Mouse (Mus musculus): ENCODE measurements around the gene Acot3. TPM values are rescaled to one million over a fixed set of nuclear protein-coding genes. Genes with fewer than 3 reads are reported as not detected.
"Not testable (repeated sequence)": the region's sequence is repeated elsewhere in the genome, so short reads cannot be mapped to it uniquely, and the experiment has no call there.

Gene Acot3
- total and polyA plus RNA-seq, 2 experiments from 2014 or later = 0.31 to 2.1 TPM

- ATAC-seq (ENCODE audit: insufficient read depth, low read depth) = no peak
- no peak overlapping the region for H3K4me3 ChIP-seq (ENCODE audit: low read depth, low read length)
- H3K9ac ChIP-seq (replicated peaks; ENCODE audit: low read depth, low read length) = no peak overlapping the region
- H3K4me2 ChIP-seq (ENCODE audit: low read depth, low read length) = no peak overlapping the region
- peaks cover 6% of the 10 kb centered on the region; the same call in 1 of the 2 replicates for H3K4me1 ChIP-seq (ENCODE audit: control insufficient read depth, insufficient read depth)
- 87% methylated on average over 9 of the region's 9 CpGs for whole genome bisulfite sequencing
- no peaks in the 10 kb centered on the region for H3K9me3 ChIP-seq (replicated peaks; ENCODE audit: control insufficient read depth, low read length)
- TF ChIP-seq CTCF (IDR thresholded peaks at IDR 0.05; ENCODE audit: low read depth) (no peak), EP300 (IDR thresholded peaks at IDR 0.05; ENCODE audit: low read depth) (no peak)
- no peaks in the 10 kb centered on the region for H3K36me3 ChIP-seq (replicated peaks; ENCODE audit: control insufficient read depth, insufficient read depth, low read length)
- DNase-seq (ENCODE audit: low spot score) = no peak
- no peaks in the 10 kb centered on the region for H3K27me3 ChIP-seq (ENCODE audit: control insufficient read depth, insufficient read depth, low read length)
- no peak overlapping the region for H3K27ac ChIP-seq (ENCODE audit: low read depth)
These were observed 28.7 kb upstream of the Acot3 start for GRCm38 (mm10) chr12:84023052-84023745.

GRCm38 (mm10) chr12:84025888-84026287 lies 26.1 kb upstream of the Acot3 start:
- 75% methylated on average over 7 of the region's 7 CpGs for WGBS
- DNase-seq (ENCODE audit: low spot score) (no peak), ATAC-seq (ENCODE audit: insufficient read depth, low read depth) (no peak)
- no peak overlapping the region for H3K9ac ChIP-seq (replicated peaks; ENCODE audit: low read depth, low read length)
- H3K27ac ChIP-seq (ENCODE audit: low read depth) = no peak overlapping the region
- H3K4me3 ChIP-seq (ENCODE audit: low read depth, low read length) = no peak overlapping the region
- no peak overlapping the region for H3K4me2 ChIP-seq (ENCODE audit: low read depth, low read length)
- no peaks in the 10 kb centered on the region for H3K27me3 ChIP-seq (ENCODE audit: control insufficient read depth, insufficient read depth, low read length)
- no peaks in the 10 kb centered on the region for H3K4me1 ChIP-seq (ENCODE audit: control insufficient read depth, insufficient read depth)
- no peaks in the 10 kb centered on the region for H3K36me3 ChIP-seq (replicated peaks; ENCODE audit: control insufficient read depth, insufficient read depth, low read length)
- no peaks in the 10 kb centered on the region for H3K9me3 ChIP-seq (replicated peaks; ENCODE audit: control insufficient read depth, low read length)
- TF ChIP-seq EP300 (IDR thresholded peaks at IDR 0.05; ENCODE audit: low read depth) (no peak), CTCF (IDR thresholded peaks at IDR 0.05; ENCODE audit: low read depth) (no peak)

- H3K9me3 ChIP-seq (replicated peaks; ENCODE audit: control insufficient read depth, low read length); H3K27ac ChIP-seq (ENCODE audit: low read depth); DNase-seq (ENCODE audit: low spot score); H3K27me3 ChIP-seq (ENCODE audit: control insufficient read depth, insufficient read depth, low read length); H3K4me1 ChIP-seq (ENCODE audit: control insufficient read depth, insufficient read depth); H3K9ac ChIP-seq (replicated peaks; ENCODE audit: low read depth, low read length); H3K36me3 ChIP-seq (replicated peaks; ENCODE audit: control insufficient read depth, insufficient read depth, low read length); ATAC-seq (ENCODE audit: insufficient read depth, low read depth); H3K4me3 ChIP-seq (ENCODE audit: low read depth, low read length); H3K4me2 ChIP-seq (ENCODE audit: low read depth, low read length): not testable (repeated sequence)
- WGBS = 69% methylated on average over 3 of the region's 3 CpGs
These were observed 23.6 kb upstream of the Acot3 start for GRCm38 (mm10) chr12:84028328-84028727.

GRCm38 (mm10) chr12:84029043-84029442 lies 22.9 kb upstream of the Acot3 start:
- H3K4me2 ChIP-seq (ENCODE audit: low read depth, low read length); H3K36me3 ChIP-seq (replicated peaks; ENCODE audit: control insufficient read depth, insufficient read depth, low read length); H3K27me3 ChIP-seq (ENCODE audit: control insufficient read depth, insufficient read depth, low read length); H3K4me3 ChIP-seq (ENCODE audit: low read depth, low read length); DNase-seq (ENCODE audit: low spot score); ATAC-seq (ENCODE audit: insufficient read depth, low read depth); H3K27ac ChIP-seq (ENCODE audit: low read depth); H3K4me1 ChIP-seq (ENCODE audit: control insufficient read depth, insufficient read depth); H3K9me3 ChIP-seq (replicated peaks; ENCODE audit: control insufficient read depth, low read length); H3K9ac ChIP-seq (replicated peaks; ENCODE audit: low read depth, low read length): not testable (repeated sequence)
- 95% methylated on average over 1 of the region's 1 CpGs for WGBS

GRCm38 (mm10) chr12:84030659-84031332 lies 21.1 kb upstream of the Acot3 start:
- H3K27me3 ChIP-seq (ENCODE audit: control insufficient read depth, insufficient read depth, low read length) = no peaks in the 10 kb centered on the region
- no peaks in the 10 kb centered on the region for H3K36me3 ChIP-seq (replicated peaks; ENCODE audit: control insufficient read depth, insufficient read depth, low read length)
- no peaks in the 10 kb centered on the region for H3K4me1 ChIP-seq (ENCODE audit: control insufficient read depth, insufficient read depth)
- H3K4me2 ChIP-seq (ENCODE audit: low read depth, low read length) = no peak overlapping the region
- DNase-seq (ENCODE audit: low spot score) = peak; percentile 72
- no peaks in the 10 kb centered on the region for H3K9me3 ChIP-seq (replicated peaks; ENCODE audit: control insufficient read depth, low read length)
- TF ChIP-seq CTCF (IDR thresholded peaks at IDR 0.05; ENCODE audit: low read depth) (peak; percentile 95), EP300 (IDR thresholded peaks at IDR 0.05; ENCODE audit: low read depth) (0 out of 2 replicates have a peak, but pooled peaks have one; percentile 38)
- no peak overlapping the region for H3K9ac ChIP-seq (replicated peaks; ENCODE audit: low read depth, low read length)
- peak; percentile 79 for ATAC-seq (ENCODE audit: insufficient read depth, low read depth)
- 48% methylated on average over 4 of the region's 4 CpGs for WGBS
- H3K4me3 ChIP-seq (ENCODE audit: low read depth, low read length) = no peak overlapping the region
- H3K27ac ChIP-seq (ENCODE audit: low read depth) = no peak overlapping the region
